Mouse (Mus musculus) testis, adult 10 weeks (tissue): ENCODE data around the gene Mrs2. TPM values are rescaled to one million over a fixed set of nuclear protein-coding genes. Genes with fewer than 3 reads are reported as not detected.

Experiments
- polyA plus RNA-seq: library from polyadenylated mRNA; stranded (reverse); fragments of 350-450 nt; fragmentation: Illumina TruSeq; extraction: RNeasy Lipid Tissue Mini Kit (QIAGEN cat#74804); gene quantifications from one replicate; pipeline ENCODE4 v1.2.3, GENCODE M21; 2014; ENCODE audit warnings: low read depth, low replicate concordance

Mrs2 gene
- 55.0 TPM for polyA plus RNA-seq

GRCm38 (mm10) chr13:25019793-25020539, at the start of gene Mrs2:
TSS of gene Mrs2 (minus strand) at chr13:25020379.

DNA sequence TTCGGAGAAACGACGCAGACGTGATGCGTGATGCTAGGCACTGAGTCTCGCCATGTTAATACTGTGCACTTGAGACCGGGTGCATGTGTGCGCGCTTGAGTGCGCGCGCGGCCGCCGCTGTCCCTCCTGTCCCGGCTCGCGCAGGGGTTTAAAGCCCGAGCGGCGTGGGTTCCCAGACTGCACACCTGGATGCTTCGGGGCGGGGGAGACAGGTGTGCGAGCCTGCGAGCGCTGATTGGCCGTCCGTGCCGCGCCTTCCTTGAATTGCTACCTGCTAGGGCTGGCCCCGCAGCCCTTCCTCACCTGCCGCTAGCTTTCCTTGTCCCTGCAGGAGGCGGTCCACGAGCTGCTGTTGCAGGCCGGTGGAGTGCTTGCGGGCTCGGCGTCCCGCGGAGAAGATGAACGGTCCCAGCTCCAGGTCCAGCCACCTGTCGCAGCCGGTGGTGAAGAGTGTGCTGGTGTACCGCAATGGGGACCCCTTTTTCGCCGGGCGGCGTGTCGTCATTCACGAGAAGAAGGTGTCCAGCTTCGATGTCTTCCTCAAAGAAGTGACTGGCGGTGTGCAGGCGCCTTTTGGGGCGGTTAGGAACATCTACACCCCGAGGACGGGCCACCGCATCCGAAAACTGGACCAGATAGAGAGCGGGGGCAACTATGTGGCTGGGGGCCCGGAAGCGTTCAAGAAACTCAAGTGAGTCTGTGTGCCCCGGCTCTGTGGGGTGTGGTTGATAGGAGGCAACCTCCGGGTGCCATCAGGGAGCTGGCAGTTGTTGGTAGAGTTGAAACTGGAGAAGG, 35.9 kb upstream of the Mrs2 start, which contains the start of gene Dcdc2a:
Gene Dcdc2a, plus strand, starts transcription at position 132 of the 795 bp plus-strand sequence.

GRCm38 (mm10) chr13:24942512-24943282, 77.5 kb downstream of the Mrs2 start, which contains the start of gene Gpld1:
TSS of gene Gpld1 (plus strand) at chr13:24943152.

Other genes starting within 250 kb of the Mrs2 start
- 199 TPM for gene BC005537, start 218.7 kb downstream of the Mrs2 start, polyA plus RNA-seq
- 13.1 TPM for gene Acot13, start 188.8 kb downstream of the Mrs2 start, polyA plus RNA-seq
- 83.7 TPM for gene Tdp2, start 188.7 kb downstream of the Mrs2 start, polyA plus RNA-seq
- gene D130043K22Rik, start 175.2 kb downstream of the Mrs2 start, polyA plus RNA-seq = 0.97 TPM
- gene Aldh5a1, start 82.7 kb downstream of the Mrs2 start, polyA plus RNA-seq = 2.0 TPM
- gene Gpld1, start 77.2 kb downstream of the Mrs2 start, polyA plus RNA-seq = 1.2 TPM
- gene Dcdc2a, start 35.6 kb upstream of the Mrs2 start, polyA plus RNA-seq = 25.2 TPM